Mouse (Mus musculus) liver, embryonic 16.5 days (tissue): ENCODE results near the gene Bex4. TPM values are rescaled to one million over a fixed set of nuclear protein-coding genes. Genes with fewer than 3 reads are reported as not detected.
"Not testable (repeated sequence)": the region's sequence is repeated elsewhere in the genome, so short reads cannot be mapped to it uniquely, and the experiment has no call there.

ENCODE experiments used
- ATAC-seq: fragments of 200-750 bp; cut with Nextera tagmentation; 2 replicates; pipeline ENCODE4 v1.8.0; 2017; ENCODE audit warnings: low read depth, mild to moderate bottlenecking, moderate number of reproducible peaks, moderate library complexity
- H3K27ac ChIP-seq: fragments of 300-500 bp; sonication (generic); 2 replicates; pipeline ENCODE4 v1.5.1; 2014; ENCODE audit warnings: mild to moderate bottlenecking, low read length
- H3K27me3 ChIP-seq: fragments of 300-500 bp; sonication (generic); 2 replicates; pipeline ENCODE4 v1.6.1; 2014; ENCODE audit warnings: low read depth, low read length, mixed read lengths; ENCODE audit not compliant: control insufficient read depth, insufficient read depth
- H3K36me3 ChIP-seq: fragments of 300-500 bp; sonication (generic); 2 replicates; pipeline ENCODE4 v1.6.1; 2014; ENCODE audit warnings: mild to moderate bottlenecking; ENCODE audit not compliant: control insufficient read depth, insufficient read depth
- H3K4me1 ChIP-seq: fragments of 300-500 bp; sonication (generic); 2 replicates; pipeline ENCODE4 v1.6.1; 2014; ENCODE audit warnings: low read depth, low read length, mixed read lengths; ENCODE audit not compliant: control insufficient read depth
- H3K4me2 ChIP-seq: fragments of 300-500 bp; sonication (generic); 2 replicates; pipeline ENCODE4 v1.6.1; 2014; ENCODE audit warnings: low read depth, low read length, mixed read lengths
- H3K4me3 ChIP-seq: fragments of 300-500 bp; sonication (generic); 2 replicates; pipeline ENCODE4 v1.5.1; 2014; ENCODE audit warnings: low read depth, mild to moderate bottlenecking, low read length
- H3K9ac ChIP-seq: fragments of 300-500 bp; sonication (generic); 2 replicates; pipeline ENCODE4 v1.6.1; 2014; ENCODE audit warnings: low read depth, low read length
- H3K9me3 ChIP-seq: fragments of 300-500 bp; sonication (generic); replicated peaks from 2 replicates; pipeline ENCODE4 v1.6.1; 2016; ENCODE audit warnings: low read length; ENCODE audit not compliant: control insufficient read depth
- WGBS: fragments of 180-500 bp; shearing (Covaris S2); extraction: QIAGEN DNeasy Blood & Tissue Kit; methylation state at CpG from one replicate; pipeline ENCODE4 v1.1.7; 2014; ENCODE audit not compliant: insufficient replicate concordance; 5-methylcytosine and 5-hydroxymethylcytosine counted together
- polyA plus RNA-seq: library from polyadenylated mRNA; unstranded; fragments of >200 nt; fragmentation: Nextera tagmentation; extraction: Ambion mirVana; gene quantifications from 2 replicates; pipeline ENCODE4 v1.2.1, GENCODE M21; 2015

Bex4 gene
- polyA plus RNA-seq = 131 and 159 TPM in 2 replicates

DNA sequence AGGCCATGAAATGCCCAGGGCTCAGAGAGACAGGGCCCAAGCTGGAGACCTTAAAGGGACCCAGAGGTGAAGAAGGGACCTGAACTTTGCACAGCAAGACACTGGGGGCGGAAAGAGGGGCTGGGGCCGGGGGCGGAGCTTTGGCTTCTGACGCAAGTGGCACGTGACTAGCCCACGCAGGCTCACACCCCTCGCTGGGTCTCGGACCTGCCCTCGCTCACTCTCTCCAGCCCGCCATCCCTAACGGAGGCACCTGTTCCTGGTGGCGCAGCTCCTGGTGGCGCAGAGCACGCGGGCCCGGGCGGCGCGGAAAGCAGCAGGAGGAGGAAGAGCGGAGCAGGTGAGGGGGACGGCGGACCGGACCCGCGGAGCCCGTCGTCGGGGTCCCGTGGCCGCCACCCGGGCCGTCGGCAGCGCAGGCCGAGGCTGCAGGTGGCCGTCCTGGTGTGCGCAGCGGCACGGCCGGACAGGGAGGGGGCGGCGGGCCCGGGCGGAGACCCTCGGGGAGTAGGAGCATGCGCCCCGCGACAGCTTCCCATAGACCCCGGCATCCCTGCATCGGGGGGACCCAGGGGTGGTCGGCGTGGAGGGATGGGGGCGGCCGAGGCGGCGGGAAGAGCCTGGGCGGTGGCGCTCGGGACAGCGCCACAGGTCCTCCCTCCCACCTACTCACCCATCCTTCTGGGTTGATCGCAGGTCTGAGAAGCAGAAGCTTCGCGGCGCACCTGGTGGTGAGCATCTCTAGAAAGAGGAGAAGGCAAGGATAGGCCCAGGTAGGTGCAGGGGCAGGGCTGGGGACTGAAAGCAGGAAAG, at the start of gene Bex4:
Bex4 (plus strand) TSS at position 170 of the 813 bp plus-strand sequence.
- peak within 1 kb of the TSS; percentile 43 for H3K4me2 ChIP-seq
- H3K27ac ChIP-seq = peak within 1 kb of the TSS; percentile 63
- peak within 1 kb of the TSS; percentile 65 for H3K4me3 ChIP-seq
- 26% methylated on average over 6 of the region's 64 CpGs for WGBS
- not testable (repeated sequence) for H3K27me3 ChIP-seq, H3K9me3 ChIP-seq, H3K36me3 ChIP-seq
- H3K4me1 ChIP-seq = peaks cover 19% of the 10 kb centered on the region
- ATAC-seq = peak; percentile 70
- H3K9ac ChIP-seq = peak within 1 kb of the TSS; percentile 67

DNA sequence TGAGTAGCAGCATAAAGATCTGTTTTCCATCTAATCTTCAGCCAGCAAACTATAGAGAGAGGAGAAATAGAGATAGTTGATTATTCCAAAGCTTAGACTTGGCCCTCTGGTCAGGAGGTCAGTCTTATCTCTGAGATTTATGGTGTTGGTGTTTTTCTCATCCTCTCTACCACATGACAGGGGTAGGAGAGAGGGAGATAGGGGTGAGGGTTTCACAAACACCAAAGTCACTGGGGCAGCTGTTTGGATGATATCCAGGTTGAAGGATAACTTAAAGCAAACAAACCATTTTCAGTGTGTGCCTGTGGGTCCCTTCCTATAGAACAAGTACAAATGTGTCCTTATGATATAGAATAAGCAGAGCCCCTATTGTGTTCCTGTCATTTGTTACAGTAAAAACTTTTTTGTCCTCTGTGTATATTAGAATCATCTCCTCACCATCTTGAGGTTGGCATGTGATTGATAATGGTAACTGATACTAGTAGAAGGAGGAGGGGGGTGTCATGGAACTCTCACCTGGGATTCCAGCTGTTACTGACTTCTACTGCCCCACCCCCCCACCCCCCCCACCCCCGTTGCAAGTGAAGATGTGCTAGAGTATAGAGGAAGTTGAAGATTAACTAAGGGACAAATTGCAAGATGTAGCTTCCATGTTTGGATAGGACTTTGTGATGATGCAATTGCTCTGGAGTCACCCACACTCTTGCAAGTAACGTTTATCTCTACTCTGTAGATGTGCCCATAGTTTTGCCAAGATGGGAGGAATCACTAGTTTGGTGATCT, 46.1 kb upstream of the Bex4 start:
- WGBS = 7% methylated on average over 2 of the region's 2 CpGs
- Histone ChIP-seq H3K4me3 (no peak overlapping the region), H3K27me3 (no peaks in the 10 kb centered on the region), H3K9ac (no peak overlapping the region), H3K27ac (no peak overlapping the region), H3K4me1 (no peaks in the 10 kb centered on the region), H3K4me2 (no peak overlapping the region), H3K36me3 (no peaks in the 10 kb centered on the region), H3K9me3 (no peaks in the 10 kb centered on the region)
- ATAC-seq = peak; percentile 87

DNA sequence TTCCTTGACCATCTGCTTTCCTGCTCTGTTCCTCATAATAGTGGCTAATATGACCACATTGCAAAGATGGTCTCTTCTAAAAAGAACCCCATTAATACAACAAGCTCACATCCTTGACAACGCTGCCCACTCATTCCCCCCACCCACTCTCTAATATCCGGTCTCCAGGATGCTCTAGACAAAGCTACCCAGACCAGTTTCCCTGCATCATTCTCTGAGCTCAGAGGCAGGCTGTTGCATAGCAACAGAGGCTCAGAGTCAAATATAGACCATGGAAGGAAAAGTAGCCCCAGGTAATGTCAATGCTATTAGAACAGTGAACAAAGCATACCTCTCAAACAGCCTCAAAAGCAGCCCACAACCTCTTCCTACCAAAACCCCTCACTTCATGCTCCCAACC, 44.4 kb upstream of the Bex4 start:
- ATAC-seq = no peak
- Histone ChIP-seq H3K4me1 (no peaks in the 10 kb centered on the region), H3K9me3 (no peaks in the 10 kb centered on the region), H3K4me3 (no peak overlapping the region), H3K36me3 (no peaks in the 10 kb centered on the region), H3K27me3 (no peaks in the 10 kb centered on the region), H3K9ac (no peak overlapping the region), H3K4me2 (no peak overlapping the region), H3K27ac (no peak overlapping the region)
- WGBS = 39% methylated on average over 2 of the region's 2 CpGs

DNA sequence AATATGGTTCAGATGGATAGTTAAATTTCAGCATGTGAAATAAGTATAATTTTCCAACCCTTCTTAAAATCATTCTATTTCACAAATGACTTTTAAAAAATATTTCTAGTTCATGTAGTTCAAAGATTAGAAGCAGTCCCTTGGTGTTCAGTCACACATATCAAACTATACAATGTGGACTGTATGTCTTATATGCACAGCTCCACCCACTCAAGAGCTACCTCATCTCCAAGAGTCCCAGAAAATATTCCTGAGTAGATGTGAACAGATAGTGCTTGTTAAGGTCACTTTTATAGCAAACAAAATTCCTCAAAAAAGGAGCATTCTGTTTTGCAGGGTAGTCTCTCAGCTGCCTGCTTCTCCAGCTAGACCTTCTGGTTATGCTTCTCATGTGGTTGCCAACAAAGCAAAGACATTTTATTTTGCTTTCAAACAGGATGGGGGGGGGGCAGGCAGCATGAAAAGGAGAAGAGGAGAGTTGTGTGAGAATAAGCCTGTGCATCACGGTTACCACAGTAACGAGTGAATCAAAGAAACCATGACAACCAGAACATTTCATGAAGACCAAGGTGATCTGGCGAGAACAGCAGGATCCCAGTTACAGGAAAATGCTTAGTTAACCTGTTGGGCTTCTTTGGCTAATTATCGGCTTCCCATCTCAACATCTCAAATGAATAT, 34.6 kb upstream of the Bex4 start:
- Histone ChIP-seq H3K4me3 (no peak overlapping the region), H3K27me3 (no peaks in the 10 kb centered on the region), H3K4me1 (no peaks in the 10 kb centered on the region), H3K9ac (no peak overlapping the region), H3K36me3 (no peaks in the 10 kb centered on the region), H3K4me2 (no peak overlapping the region), H3K27ac (no peak overlapping the region), H3K9me3 (no peaks in the 10 kb centered on the region)
- no peak for ATAC-seq
- 55% methylated on average over 4 of the region's 4 CpGs for WGBS

DNA sequence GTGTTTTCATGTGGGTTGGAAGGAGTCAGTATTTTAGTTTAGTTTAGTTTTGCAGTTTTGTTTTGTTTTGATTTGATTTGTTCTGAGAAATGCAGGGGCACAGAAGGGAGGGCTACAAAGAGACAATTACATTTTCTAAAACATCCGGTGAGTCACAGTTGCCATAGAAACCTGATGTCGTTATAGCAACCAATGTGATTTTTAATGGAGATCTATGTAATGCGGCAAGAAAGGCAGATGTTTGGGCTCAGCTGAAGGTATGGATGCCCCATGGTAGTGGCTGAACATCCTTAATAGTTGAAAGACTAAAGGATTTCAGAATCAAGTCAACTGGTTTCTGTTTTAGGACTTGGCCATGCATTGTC, 34.1 kb upstream of the Bex4 start:
- H3K9me3 ChIP-seq = no peaks in the 10 kb centered on the region
- no peak overlapping the region for H3K4me3 ChIP-seq
- no peaks in the 10 kb centered on the region for H3K27me3 ChIP-seq
- no peaks in the 10 kb centered on the region for H3K4me1 ChIP-seq
- WGBS = 67% methylated on average over 3 of the region's 3 CpGs
- no peak overlapping the region for H3K9ac ChIP-seq
- no peak for ATAC-seq
- no peak overlapping the region for H3K27ac ChIP-seq
- no peak overlapping the region for H3K4me2 ChIP-seq
- no peaks in the 10 kb centered on the region for H3K36me3 ChIP-seq

DNA sequence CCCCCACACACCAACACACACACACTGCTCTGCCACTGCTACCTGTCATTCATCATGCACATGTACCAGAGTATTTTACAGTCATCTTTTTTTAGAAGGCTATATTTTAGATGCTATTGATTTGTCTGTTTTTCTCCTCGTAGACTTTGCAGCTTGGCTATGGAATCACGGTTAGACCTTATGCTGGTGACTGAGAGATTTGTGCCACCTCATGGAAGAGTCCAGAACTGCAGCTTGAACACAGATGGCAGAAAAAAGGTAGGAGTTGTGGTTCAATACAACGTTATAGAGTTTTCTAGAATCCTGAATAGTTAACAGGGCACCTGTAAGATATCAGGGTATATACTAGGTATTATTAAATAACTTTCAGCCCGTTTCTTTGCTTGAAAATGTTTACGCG, 30.9 kb upstream of the Bex4 start:
- 32% methylated on average over 6 of the region's 6 CpGs for WGBS
- H3K27me3 ChIP-seq = no peaks in the 10 kb centered on the region
- no peaks in the 10 kb centered on the region for H3K4me1 ChIP-seq
- H3K4me3 ChIP-seq = no peak overlapping the region
- ATAC-seq = no peak
- H3K4me2 ChIP-seq = no peak overlapping the region
- no peak overlapping the region for H3K9ac ChIP-seq
- H3K27ac ChIP-seq = no peak overlapping the region
- H3K9me3 ChIP-seq = no peaks in the 10 kb centered on the region
- no peaks in the 10 kb centered on the region for H3K36me3 ChIP-seq

DNA sequence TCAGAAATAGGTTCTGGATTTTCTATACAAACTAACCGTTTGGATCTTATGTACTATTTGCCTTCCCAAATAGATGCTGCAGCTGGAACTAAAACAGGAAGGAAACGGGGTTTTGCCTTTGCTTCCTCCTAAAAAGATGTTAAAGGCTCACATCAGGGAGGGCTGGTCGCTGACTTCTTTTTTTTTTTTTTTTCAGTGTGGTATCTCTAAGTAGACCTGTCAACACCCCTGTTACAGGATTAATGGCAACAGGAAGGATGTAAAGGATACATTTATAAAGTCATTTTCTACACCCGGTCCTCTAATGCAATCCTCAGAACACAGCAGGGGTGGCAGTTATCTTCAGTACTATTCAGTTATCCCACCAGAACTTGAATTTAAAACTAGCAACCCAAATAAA, 23.8 kb upstream of the Bex4 start:
- H3K27me3 ChIP-seq = peaks cover 2% of the 10 kb centered on the region; the same call in 1 of the 2 replicates
- no peak overlapping the region for H3K4me2 ChIP-seq
- no peaks in the 10 kb centered on the region for H3K4me1 ChIP-seq
- no peak overlapping the region for H3K27ac ChIP-seq
- 26% methylated on average over 4 of the region's 4 CpGs for WGBS
- no peaks in the 10 kb centered on the region for H3K9me3 ChIP-seq
- H3K36me3 ChIP-seq = no peaks in the 10 kb centered on the region
- H3K9ac ChIP-seq = no peak overlapping the region
- H3K4me3 ChIP-seq = no peak overlapping the region
- ATAC-seq = no peak

DNA sequence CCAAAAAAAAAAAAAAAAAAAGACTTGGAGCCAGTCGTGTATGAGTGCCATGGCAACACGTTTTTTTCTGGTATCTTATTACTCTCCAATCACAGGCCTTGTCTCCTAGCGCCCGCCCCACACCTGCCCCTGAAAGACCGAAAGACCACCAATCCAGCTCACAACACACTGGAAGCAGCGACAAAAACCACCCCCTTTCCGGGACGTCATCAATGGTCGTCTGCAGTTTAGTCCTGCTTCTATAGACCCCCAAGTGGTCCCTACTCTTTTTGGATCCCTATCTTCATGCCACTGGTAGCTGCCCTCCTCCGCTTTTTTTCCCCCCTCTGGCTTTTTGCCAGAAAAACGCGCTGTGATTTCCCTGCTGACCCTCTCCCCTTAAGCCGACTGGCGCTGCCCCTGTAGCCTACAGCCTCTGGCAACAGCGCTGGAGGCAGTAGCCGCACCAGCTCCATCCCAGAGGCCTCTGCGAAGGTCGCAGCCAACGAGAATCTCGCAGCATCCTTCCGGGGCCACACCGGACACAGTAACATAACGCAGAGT, 23.3 kb upstream of the Bex4 start:
- H3K27ac ChIP-seq = no peak overlapping the region
- no peaks in the 10 kb centered on the region for H3K4me1 ChIP-seq
- H3K36me3 ChIP-seq = no peaks in the 10 kb centered on the region
- peak overlapping the region; percentile 12; the same call in 1 of the 2 replicates for H3K4me3 ChIP-seq
- 25% methylated on average over 23 of the region's 23 CpGs for WGBS
- peaks cover 2% of the 10 kb centered on the region; the same call in 1 of the 2 replicates for H3K27me3 ChIP-seq
- H3K9ac ChIP-seq = no peak overlapping the region
- H3K9me3 ChIP-seq = no peaks in the 10 kb centered on the region
- no peak for ATAC-seq
- H3K4me2 ChIP-seq = peak overlapping the region; percentile 15
